Mouse (Mus musculus) ES-CJ7 (cell line): Measurements from ENCODE around the gene Cyb561d2.

ENCODE experiments used
- DNase-seq: peaks from one replicate; pipeline ENCODE4 v3.0.0; 2011; ENCODE audit warnings: low read depth, low spot score

Cyb561d2 gene

GRCm38 (mm10) chr9:107541474-107542351 is at the start of gene Cyb561d2, which contains the start of gene Nprl2:
Cyb561d2 (minus strand) TSS chr9:107542193.
Nprl2 (plus strand) TSS chr9:107542226.
- DNase-seq = peak; percentile 97

DNA sequence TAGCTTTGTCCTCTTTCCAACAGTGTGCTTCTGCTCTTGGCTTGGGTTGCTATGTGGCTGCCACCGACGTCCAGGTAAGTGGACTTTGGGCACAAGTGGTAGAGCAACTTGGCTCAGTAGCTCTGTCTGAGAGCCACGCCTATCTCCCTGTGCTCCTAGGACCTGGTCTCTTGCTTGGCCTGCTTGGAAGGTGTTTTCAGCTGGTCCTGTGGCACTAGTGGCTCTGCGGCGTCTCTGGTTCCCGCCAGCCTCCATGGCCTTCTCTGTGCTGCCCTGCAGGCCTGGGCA is 48.7 kb upstream of the Cyb561d2 start:
- no peak for DNase-seq

DNA sequence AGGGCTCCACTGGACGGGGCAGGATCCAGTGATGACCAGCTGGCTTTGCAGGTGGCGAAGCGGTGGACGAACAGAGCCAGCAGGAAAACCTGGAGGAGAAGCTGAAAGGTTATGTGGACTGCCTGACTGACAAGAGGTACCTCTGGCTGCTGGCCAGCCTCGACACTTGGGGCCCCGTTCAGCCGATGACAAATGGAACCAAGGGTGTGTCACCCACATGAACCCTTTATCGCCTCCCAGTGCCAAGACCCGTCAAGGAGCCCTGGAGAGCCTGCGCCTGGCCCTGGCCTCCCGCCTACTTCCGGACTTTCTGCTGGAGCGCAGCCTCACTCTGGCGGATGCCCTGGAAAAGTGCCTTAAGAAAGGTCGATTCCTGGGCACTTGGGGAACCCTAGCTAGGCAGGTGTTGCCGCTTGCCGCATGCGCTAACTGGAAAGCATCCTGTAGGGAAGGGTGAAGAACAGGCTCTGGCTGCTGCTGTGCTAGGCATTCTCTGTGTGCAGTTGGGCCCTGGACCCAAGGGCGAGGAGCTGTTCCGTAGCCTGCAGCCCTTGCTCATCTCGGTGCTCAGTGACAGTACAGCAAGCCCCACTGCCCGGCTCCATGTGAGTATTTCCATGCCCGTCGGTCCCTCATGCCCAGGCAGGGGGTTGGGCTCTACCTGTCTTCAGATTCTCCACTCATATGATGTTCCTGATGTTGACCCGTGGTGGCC is 48.2 kb upstream of the Cyb561d2 start:
- peak; percentile 76 for DNase-seq

DNA sequence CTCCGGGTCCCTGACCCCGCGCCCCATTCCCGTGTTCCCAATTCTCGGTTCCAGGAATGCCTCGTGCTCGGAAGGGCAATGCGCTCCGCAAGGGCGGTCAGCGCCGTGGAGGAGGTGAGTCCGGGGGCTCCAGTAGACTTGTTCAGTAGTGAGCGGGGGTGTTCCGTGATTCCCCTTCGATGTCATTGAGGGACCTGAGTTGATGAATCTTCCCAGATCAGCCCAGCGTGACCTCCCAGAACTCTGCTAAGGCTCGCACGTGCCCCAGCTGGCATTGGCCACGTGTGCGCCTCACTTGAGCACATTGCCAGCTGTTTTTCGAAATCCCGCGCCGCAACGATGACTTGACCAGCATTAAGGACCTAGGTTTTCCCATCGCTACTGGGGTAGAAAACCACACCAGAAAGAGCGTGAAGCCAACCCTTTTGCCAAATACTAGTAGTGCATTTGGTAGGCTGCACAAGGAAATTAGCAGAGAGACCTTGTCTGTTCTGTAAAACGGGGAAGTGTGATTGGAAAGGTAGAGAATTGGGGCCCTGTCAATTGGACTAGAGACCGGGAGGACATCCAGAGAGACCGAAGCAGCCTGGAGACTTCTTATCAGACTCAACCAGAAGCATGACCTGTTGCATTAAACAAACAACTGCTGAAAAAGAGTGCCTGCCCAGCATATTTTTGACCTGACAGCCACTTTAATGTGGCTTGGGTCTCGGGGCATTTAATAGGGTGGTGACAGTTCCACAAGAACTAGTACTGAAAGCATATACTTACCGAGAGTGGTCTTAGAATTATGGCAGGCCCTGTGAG is 46.0 kb upstream of the Cyb561d2 start:
- DNase-seq = peak; percentile 47

DNA sequence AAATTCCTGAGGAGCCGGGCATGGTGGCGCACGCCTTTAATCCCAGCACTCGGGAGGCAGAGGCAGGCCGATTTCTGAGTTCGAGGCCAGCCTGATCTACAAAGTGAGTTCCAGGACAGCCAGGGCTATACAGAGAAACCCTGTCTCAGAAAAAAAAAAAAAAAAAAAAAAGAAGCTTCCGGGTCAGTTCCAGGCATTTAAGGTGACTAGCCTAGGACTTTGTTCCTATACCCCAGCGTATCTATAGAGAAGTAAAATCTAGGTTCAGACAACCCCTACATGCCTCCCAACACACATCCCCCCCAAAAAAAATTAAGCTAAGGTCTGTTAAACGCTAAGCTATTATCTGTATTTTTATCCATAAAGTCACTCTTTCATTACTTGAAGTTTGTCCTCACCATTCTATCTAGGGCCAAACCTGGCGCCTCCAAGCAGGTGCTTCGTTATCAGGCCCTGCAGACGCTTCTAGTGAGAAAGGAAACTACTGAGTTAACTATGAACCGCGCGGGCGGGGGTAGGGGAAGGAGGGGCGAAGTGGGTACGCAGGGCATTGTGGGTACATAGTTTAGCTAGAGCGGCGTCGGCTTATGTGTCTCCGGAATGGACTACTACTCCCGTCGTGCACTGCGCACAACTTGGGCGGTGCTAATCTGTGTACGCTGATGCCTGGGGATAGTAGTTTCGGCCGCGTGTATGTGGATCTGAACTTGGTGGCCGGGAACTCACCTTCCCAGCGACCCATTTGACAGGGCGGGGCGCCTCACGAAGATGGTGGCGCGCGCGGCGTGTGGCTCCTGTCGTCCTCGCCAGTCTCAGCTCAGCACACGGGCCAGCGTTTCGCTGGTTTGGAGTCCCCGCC is 45.2 kb upstream of the Cyb561d2 start, which contains the start of gene Ifrd2:
Ifrd2 (plus strand) TSS at position 669 of the 859 bp plus-strand sequence.
- DNase-seq = peak; percentile 99

- no peak for DNase-seq
Measured at GRCm38 (mm10) chr9:107586504-107586903, 44.5 kb upstream of the Cyb561d2 start.

DNA sequence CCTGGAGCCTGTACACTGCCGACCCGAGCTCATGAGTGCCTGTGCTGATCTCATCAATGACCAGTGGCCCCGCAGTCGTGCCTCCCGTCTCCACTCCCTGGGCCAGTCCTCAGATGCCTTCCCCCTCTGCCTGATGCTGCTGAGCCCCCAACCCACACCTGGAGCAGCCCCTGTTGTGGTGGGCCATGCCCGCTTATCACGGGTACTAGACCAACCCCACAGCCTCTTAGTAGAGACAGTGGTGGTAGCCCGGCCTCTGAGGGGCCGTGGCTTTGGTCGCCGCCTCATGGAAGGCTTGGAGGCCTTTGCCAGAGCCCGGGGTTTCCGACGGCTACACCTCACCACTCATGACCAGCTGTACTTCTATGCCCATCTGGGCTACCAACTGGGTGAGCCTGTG is 41.2 kb upstream of the Cyb561d2 start:
- DNase-seq = no peak

GRCm38 (mm10) chr9:107582509-107583062 is 40.6 kb upstream of the Cyb561d2 start:
- DNase-seq = no peak

DNA sequence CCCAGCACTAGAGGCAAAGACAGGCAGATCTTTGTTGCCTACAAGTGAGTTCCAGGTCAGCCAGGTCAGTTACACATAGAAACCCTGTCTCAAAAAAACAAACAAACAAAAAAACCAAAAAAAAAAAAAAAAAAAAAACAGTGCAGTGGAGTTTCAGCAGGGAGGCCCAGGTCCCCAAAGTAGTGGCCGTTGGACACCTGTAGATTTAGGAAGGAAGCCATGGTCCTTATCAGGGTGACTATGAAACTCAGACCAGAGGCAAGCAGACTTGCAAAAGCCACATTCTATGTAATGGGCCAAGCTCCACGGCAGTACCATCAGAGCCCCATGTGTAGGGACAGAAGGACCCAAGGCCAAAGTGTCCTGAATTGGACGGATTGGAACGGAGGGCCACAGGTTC is 39.6 kb upstream of the Cyb561d2 start:
- no peak for DNase-seq

DNA sequence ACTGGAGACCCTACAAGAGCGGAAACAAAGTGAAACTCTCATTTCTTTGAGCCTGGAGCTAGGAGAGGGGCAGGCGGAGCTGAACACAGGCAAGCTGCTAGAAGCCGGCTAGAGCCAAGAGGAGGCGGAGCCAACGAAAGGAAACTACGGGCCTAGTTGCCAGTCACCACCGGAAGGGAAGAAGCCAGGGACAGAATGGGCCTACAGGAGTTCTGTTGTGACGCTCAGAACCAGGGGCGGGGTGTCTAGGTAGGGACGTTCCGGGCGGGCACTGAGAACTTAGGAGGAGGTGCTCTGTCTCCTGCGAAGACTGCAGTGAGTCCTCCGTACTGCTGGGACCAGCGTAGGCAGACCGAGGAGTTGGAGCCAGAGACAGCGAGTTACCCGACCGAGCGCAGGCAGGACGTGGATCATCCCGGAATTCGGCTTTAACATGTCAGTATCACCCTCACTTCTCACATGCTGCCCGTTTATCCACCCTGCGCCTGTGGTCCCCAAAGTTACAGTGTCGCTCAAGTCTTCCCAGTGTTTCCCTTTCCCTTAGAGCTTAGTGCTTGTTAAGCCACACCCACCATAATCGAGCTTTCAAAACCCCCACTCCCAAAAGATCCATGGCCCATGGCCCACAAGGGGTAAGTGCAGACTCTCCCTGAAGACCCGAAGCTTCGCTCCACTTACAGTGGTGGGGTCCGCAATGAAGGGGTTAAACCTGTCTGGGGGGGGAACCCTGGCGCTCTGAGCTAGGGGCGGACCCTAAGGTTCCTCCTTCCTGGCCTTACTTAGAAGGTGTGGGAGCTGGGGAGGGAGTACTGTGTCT is 38.7 kb upstream of the Cyb561d2 start, which contains the start of gene Hyal3:
Hyal3 (plus strand) TSS at position 318 of the 817 bp plus-strand sequence.
- DNase-seq = peak; percentile 85

DNA sequence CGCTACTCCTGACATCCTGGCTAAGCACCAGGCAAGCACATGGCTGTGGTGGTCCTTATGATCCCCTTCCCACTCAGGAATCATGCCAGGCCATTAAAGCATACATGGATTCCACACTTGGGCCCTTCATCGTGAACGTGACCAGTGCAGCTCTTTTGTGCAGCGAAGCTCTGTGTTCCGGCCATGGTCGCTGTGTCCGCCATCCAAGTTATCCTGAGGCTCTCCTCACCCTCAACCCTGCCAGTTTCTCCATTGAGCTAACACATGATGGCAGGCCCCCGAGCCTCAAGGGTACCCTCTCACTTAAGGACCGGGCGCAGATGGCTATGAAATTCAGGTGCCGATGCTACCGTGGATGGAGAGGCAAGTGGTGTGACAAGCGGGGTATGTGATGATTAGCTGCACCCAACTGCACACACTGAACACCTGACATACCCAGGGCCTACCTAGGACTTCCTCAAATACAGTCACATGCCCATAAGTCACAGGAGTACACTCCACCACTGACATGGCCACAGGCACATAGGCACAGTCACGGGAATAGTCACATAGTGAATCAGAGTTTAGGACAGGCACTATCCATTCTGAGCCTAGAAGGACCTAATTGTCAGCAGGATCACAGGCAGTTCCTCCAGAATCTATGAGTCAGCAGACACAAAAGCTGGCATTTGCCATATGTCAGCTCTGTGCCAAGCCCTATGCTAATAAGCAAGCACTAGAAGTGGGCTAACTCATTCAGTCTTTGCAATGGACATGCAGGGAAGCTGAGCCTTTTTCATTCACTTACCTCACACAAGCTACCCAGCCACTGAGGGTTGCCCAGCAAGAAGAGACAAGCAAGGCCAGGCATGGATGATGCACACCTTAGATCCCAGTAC is 37.3 kb upstream of the Cyb561d2 start:
- DNase-seq = no peak

- DNase-seq = no peak
Measured at GRCm38 (mm10) chr9:107578587-107578986, 36.6 kb upstream of the Cyb561d2 start, which contains the start of gene Naa80. Naa80 (plus strand) TSS chr9:107578887.

DNA sequence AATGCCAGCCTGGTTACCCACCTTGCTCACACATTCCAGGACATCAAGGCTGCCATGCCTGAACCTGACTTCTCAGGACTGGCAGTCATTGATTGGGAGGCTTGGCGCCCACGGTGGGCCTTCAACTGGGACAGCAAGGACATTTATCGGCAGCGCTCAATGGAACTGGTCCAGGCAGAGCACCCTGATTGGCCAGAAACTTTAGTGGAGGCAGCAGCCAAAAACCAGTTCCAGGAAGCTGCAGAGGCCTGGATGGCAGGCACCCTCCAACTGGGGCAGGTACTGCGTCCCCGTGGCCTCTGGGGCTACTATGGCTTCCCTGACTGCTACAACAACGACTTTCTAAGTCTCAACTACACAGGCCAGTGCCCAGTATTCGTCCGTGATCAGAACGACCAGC is 35.9 kb upstream of the Cyb561d2 start:
- no peak for DNase-seq

- peak; percentile 86 for DNase-seq
Measured at GRCm38 (mm10) chr9:107576357-107577107, 34.5 kb upstream of the Cyb561d2 start, which contains the start of gene Hyal1. Hyal1 (plus strand) TSS chr9:107576927.

GRCm38 (mm10) chr9:107575579-107576356 is 33.8 kb upstream of the Cyb561d2 start:
- peak; percentile 96 for DNase-seq

- DNase-seq = peak; percentile 78
Measured at GRCm38 (mm10) chr9:107573774-107574173, 31.8 kb upstream of the Cyb561d2 start.

GRCm38 (mm10) chr9:107572327-107572662 is 30.3 kb upstream of the Cyb561d2 start:
- no peak for DNase-seq
